Mouse (Mus musculus) G1E-ER4 (cell line): ENCODE results near the gene Oas1a. TPM values are rescaled to one million over a fixed set of nuclear protein-coding genes. Genes with fewer than 3 reads are reported as not detected.
"Not testable (repeated sequence)": the region's sequence is repeated elsewhere in the genome, so short reads cannot be mapped to it uniquely, and the experiment has no call there.

Experiments
- GATA1 ChIP-seq: IDR thresholded peaks from one replicate; pipeline ENCODE4 v1.8.0; 2012; ENCODE audit warnings: low read length, inconsistent platforms
- polyA plus RNA-seq: library from polyadenylated mRNA; stranded (reverse); fragments of >175 nt; gene quantifications from 2 replicates; pipeline ENCODE4 v1.2.3, GENCODE M21; 2012

The Oas1a gene
- polyA plus RNA-seq, 1 experiment = 0.28 TPM

- no peak for TF ChIP-seq GATA1
Observed at GRCm38 (mm10) chr5:120895231-120895900, 12.0 kb downstream of the Oas1a start.

DNA sequence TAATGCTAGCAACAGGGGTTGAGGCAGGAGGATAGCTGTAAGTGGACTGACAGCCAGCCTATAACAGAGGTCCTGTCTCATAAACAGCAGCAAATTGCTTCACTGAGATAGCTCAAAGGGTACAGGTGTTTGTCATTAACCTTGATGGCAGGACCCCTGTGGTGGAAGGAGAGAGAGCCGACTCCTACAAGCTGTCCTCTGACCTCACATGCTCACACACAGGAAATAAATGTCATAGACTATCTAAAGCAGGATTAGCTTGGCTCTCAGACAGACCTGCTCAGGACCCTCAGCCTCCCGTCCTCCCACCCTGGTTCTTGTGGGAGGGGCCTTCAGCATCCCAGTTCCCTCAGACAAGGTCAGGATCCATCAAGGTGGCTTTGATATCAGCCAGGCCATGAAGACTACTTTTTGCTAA, 15.1 kb downstream of the Oas1a start:
- no peak for TF ChIP-seq GATA1

DNA sequence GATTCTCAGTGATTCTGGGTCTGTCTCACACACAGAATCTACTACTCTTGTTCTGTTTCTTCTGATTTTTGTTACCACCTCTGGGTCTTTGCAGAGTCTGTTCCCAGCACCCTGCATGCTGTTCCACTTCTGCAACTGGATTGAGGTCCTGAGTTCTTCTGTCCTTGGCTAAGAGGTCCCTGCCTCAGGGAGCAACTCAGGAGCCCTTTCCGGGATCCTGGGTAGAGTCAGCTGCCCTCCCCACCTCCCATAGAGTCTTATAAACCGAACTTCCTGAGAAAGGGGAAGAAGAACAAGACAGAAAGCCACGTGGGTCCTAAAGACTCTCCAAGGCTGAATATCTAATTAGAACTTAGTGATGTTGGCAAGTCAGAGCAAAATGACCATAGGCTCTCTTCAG, 16.3 kb downstream of the Oas1a start:
- TF ChIP-seq GATA1 = no peak

DNA sequence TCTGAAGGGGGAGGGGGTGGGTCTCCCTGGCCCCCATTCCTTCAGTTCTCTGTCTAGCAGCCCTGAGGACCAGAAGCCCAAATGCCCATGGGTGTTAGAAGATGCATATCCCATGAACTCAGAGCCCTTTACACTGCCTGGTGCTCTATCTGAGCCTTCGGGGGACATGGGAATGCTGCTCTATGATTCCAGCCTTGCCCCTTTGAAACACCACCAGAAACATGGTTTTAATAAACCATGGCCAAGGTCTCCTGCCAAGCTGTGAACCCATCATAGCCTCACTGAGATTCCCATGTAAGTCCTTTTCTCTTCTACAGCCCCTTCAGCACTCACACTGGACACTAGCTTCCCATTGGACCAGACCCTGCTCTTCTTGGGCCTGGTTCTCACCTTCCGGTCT, 17.3 kb downstream of the Oas1a start:
- TF ChIP-seq GATA1 = no peak

DNA sequence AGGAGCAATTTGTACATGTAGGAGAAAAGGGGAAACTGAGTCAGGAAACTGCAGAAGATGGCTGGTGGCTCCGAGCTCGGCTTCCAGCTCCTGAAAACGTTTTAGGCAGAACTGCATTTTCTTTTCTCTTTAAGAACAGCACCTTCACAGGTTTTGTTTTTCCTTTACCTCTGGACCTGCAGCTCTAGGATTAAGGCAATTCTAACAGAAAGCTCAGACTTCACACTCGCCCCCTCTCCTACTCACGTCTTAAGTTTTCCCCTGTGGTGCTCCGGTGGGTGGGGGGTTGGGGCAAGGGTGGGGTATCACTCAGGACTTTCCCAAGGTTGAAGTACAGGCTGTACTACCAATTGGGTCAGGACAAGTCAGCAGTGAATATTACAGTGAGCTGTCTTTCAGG, 19.5 kb downstream of the Oas1a start:
- TF ChIP-seq GATA1 = no peak

- TF ChIP-seq GATA1 = not testable (repeated sequence)
Observed at GRCm38 (mm10) chr5:120887413-120887812, 19.9 kb downstream of the Oas1a start, which contains the start of gene Oas1g. Gene Oas1g, minus strand, starts transcription at chr5:120887613.

DNA sequence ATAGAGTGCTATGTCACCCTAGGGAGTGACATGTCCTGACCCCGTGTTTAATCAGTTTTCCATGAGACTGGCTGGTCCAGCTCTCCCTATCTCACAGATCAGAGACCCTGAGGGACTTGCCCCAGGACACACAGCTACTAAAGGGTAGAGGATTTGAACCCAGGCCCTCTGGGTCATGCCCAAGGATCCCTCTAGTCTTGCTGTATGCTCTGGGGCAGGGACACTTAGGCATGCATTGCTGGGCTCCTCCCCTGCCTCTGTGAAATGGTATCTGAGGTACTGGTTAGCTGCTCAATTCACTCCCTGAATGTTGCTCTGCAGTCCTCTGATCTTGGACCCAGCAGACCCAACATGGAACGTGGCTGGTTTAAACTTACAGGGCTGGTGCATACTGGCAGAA, 35.9 kb downstream of the Oas1a start:
- TF ChIP-seq GATA1 = no peak

- TF ChIP-seq GATA1 = no peak
Observed at GRCm38 (mm10) chr5:120870782-120871181, 36.5 kb downstream of the Oas1a start.

GRCm38 (mm10) chr5:120870081-120870480, 37.2 kb downstream of the Oas1a start:
- no peak for TF ChIP-seq GATA1

DNA sequence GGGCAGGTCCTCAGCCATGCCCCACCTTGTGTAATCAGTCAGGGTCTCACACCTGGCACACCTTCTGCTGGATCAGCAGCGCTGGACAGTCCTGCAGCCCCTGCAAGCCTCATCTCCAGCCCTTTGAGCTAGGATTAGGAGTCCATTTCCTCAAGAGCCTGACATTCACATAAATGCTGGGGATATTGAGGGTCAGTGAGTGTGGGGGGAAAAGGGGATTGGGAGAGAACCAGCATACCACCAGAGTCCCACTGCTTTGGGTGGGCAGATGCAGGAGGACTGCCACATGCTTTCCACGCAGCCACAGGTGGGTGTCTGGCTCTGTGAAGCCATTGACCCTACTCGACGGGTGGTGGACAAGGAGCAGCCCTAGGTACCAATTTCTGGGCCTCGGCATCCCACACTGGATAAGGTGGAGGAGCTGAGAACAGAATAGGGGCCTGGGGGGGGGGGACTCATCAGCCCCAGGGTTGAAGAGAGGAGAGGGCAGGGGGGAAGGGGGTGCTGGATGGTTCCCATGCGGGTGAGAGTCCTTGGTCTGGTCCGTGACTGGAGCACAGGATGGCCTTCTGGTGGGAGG, 37.8 kb downstream of the Oas1a start:
- no peak for TF ChIP-seq GATA1

GRCm38 (mm10) chr5:120865336-120865860, 41.9 kb downstream of the Oas1a start:
- TF ChIP-seq GATA1 = no peak

GRCm38 (mm10) chr5:120861121-120861520, 46.2 kb downstream of the Oas1a start, which contains the start of gene Oas1h:
Gene Oas1h, plus strand, starts transcription at chr5:120861421.
- TF ChIP-seq GATA1 = no peak

DNA sequence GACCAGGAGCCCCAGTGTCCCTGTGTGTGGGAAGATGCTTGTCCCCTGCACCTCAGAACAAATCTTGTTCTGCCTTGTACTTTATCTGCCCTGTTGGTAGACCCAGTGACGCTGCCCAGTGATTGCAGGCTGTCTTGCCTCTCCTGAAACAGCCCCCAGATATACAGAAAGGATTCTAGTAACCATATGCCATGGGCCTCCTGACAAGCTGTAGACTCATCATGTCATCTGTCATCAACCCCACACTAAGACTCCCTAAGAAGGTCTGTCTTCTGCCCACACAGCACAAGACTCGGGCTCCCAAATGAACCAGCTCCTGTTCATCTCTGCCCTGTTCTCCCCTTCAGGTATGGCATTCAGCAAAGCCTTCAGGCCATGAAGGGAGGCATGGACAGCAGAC, 48.1 kb downstream of the Oas1a start:
- no peak for TF ChIP-seq GATA1

GRCm38 (mm10) chr5:120849601-120850136, 57.7 kb downstream of the Oas1a start:
- TF ChIP-seq GATA1 = no peak

DNA sequence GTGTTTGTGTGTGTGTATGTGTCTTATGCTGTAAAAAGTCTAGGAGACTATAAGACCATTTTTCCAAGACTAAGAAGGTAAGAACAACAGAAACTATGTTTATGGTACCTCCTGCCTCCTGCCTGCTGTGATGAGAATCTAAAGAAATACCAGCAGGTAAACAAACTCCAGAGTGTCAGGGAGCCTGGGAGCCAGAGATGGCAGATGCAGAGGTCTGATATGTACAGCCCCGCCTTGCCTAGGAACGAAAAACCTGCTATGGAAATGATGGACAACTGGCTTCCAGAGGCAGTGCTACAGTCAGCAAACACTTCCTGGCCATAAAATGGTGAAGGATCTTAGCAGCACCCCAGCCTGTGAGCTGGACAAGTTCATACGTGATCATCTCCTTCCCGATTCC, 60.3 kb downstream of the Oas1a start, which contains the start of gene Oas1f:
Gene Oas1f (plus strand): TSS at position 301 of the 400 bp plus-strand sequence.
- TF ChIP-seq GATA1 = no peak

Other genes starting within 250 kb of the Oas1a start
- gene Dtx1, start 195.6 kb downstream of the Oas1a start, polyA plus RNA-seq = 0.10 and 0.19 TPM in 2 replicates
- 0.03 TPM in 1 of 2 replicates, not detected in the other for gene Oas2, start 157.7 kb downstream of the Oas1a start, polyA plus RNA-seq
- gene Oas3, start 129.9 kb downstream of the Oas1a start, polyA plus RNA-seq = 0.12 and 0.22 TPM in 2 replicates
- gene Oas1e, start 112.0 kb downstream of the Oas1a start, polyA plus RNA-seq = not detected in 2 replicates
- gene Oas1c, start 95.0 kb downstream of the Oas1a start, polyA plus RNA-seq = 0.09 and 0.18 TPM in 2 replicates
- not detected in 2 replicates for gene Oas1f, start 60.2 kb downstream of the Oas1a start, polyA plus RNA-seq
- not detected in 2 replicates for gene Oas1h, start 46.1 kb downstream of the Oas1a start, polyA plus RNA-seq
- gene Oas1g, start 19.9 kb downstream of the Oas1a start, polyA plus RNA-seq = not detected in 2 replicates
- not detected in 2 replicates for gene Oas1d, start 7.0 kb upstream of the Oas1a start, polyA plus RNA-seq
- not detected in 2 replicates for gene Rph3a, start 102.6 kb upstream of the Oas1a start, polyA plus RNA-seq